Comparison of ENCODE assay signal across 10 mouse cellular contexts in genomic region chr6:115221215-115221641, GRCm38 (mm10). TPM values are rescaled to one million over a fixed set of nuclear protein-coding genes. Genes with fewer than 3 reads are reported as not detected.
DNase-seq lines count a peak whose midpoint lies in the region.
"Had no signal": no experiment of that assay in that cellular context is flagged by ENCODE, and none has a peak within 500 bp of the region (broad histone marks: within the 10 kb centered on the region; RNA-seq: fewer than 3 reads in every experiment).

No protein-coding gene starts in this region.

- peak; percentile 42 to 59 for DNase-seq in layer of hippocampus, adult 18-20 months (ENCODE audit: low spot score in 2 of 2)
- DNase-seq in layer of hippocampus, postnatal 36 days = no peak
- peak; percentile 58 for DNase-seq in cerebellum, adult 11 months
- peak; percentile 85 to 92 for DNase-seq in cerebellum, postnatal 10 days
- peak; percentile 70 to 74 for DNase-seq in right cerebral cortex, adult 2 months (ENCODE audit: low spot score in 2 of 2)
- no peak for DNase-seq in ovary, postnatal 10 days (ENCODE audit: low spot score)
- DNase-seq in spleen, postnatal 10 days (ENCODE audit: low spot score in 2 of 2) = no peak
- DNase-seq: lung, embryonic 14.5 days had no signal

RNA-seq across cellular contexts. Expression of gene Gm17482, which starts 5.9 kb away (rescaled TPM):
- total RNA-seq in layer of hippocampus, adult 18-20 months (2021) = not detected
- not detected for total RNA-seq in layer of hippocampus, postnatal 36 days (2021)
- total RNA-seq: gastrocnemius, postnatal 4 days; megakaryocyte-erythroid progenitor cell, adult 5-6 weeks had no signal

RNA-seq across cellular contexts. Expression of gene Timp4, which starts 30.8 kb away (rescaled TPM):
- total RNA-seq in layer of hippocampus, adult 18-20 months (2021) = 10 to 100 TPM; 19.9 to 22.0 TPM
- total RNA-seq in layer of hippocampus, postnatal 36 days (2021) = 10 to 100 TPM; 23.3 to 25.9 TPM
- total RNA-seq: megakaryocyte-erythroid progenitor cell, adult 5-6 weeks had no signal

Comparison
In these comparisons a context has a peak if more than half of its experiments do, and no peak if none do; other contexts are left out.
1. DNase-seq: peak in layer of hippocampus, adult 18-20 months (2 of 2), cerebellum, adult 11 months (single experiment), cerebellum, postnatal 10 days (2 of 2) and right cerebral cortex, adult 2 months (2 of 2); none in layer of hippocampus, postnatal 36 days (0 of 2), ovary, postnatal 10 days (single experiment) and spleen, postnatal 10 days (0 of 2).